Mouse (Mus musculus): ENCODE data around the gene Zc3h10. TPM values are rescaled to one million over a fixed set of nuclear protein-coding genes. Genes with fewer than 3 reads are reported as not detected.

Zc3h10 gene
- polyA plus RNA-seq, 1 experiment from 2014 or later: 9.5 TPM

DNA sequence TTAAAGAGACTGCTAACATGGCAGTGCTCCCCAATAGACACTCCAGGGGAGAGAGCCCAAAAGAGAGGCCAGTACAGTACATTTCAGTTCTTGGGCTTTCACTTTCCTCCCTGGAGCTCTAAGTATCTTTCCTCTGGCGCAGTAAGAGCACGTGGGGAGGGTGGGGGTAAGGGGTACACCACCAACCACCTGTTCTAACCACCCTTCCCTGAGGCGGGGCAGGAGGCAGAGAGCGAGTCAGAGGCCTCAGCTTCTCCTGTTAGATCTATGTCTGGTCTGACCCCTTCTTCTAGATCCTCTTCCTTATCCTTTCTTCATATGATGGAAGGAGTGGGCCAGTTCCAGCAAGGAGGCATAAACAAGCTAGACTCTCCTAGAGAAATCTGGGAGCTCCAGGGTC, 39.5 kb upstream of the Zc3h10 start:
- Histone ChIP-seq H3K9ac (ENCODE audit: low read length) (peak overlapping the region; percentile 23; the same call in 1 of the 2 replicates), H3K4me2 (ENCODE audit: low read depth, low read length) (no peak overlapping the region), H3K4me1 (ENCODE audit: control insufficient read depth, insufficient read depth, low read length) (peaks cover 7% of the 10 kb centered on the region), H3K36me3 (ENCODE audit: control insufficient read depth, insufficient read depth) (no peaks in the 10 kb centered on the region), H3K27ac (ENCODE audit: low read length) (no peak overlapping the region), H3K9me3 (replicated peaks; ENCODE audit: control insufficient read depth, low read length) (no peaks in the 10 kb centered on the region), H3K4me3 (ENCODE audit: low read length) (no peak overlapping the region), H3K27me3 (ENCODE audit: control insufficient read depth, insufficient read depth, low read length) (peaks cover 7% of the 10 kb centered on the region; the same call in 1 of the 2 replicates)
- WGBS: 53% methylated on average over 4 of the region's 4 CpGs
- ATAC-seq (replicated peaks; ENCODE audit: extremely low read depth, insufficient read depth, low FRiP score): no peak

DNA sequence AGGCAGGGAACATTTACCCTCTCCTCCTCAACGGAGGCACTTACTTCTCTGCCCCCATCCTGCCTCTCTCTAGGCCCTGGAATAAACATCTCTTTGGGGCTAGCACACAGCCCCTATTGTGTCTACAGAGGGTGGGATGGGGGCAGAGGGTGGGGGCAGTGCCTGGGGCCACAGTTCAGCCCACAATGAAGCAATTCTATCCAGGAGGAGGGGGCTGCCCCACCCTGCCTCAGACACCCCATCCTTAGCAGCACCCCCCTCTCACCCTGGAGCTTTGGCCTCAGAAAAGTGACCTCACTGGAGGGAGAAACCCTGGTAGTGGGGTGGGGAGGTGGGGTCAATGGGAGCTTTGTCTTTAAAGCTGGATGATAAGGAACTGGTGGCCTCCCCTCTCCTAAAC, 39.0 kb upstream of the Zc3h10 start:
- no peak overlapping the region for H3K4me3 ChIP-seq (ENCODE audit: low read length)
- ATAC-seq (replicated peaks; ENCODE audit: extremely low read depth, insufficient read depth, low FRiP score): no peak
- no peaks in the 10 kb centered on the region for H3K36me3 ChIP-seq (ENCODE audit: control insufficient read depth, insufficient read depth)
- peaks cover 7% of the 10 kb centered on the region for H3K4me1 ChIP-seq (ENCODE audit: control insufficient read depth, insufficient read depth, low read length)
- H3K27ac ChIP-seq (ENCODE audit: low read length): no peak overlapping the region
- H3K9me3 ChIP-seq (replicated peaks; ENCODE audit: control insufficient read depth, low read length): no peaks in the 10 kb centered on the region
- peak overlapping the region; percentile 23; the same call in 1 of the 2 replicates for H3K9ac ChIP-seq (ENCODE audit: low read length)
- no peak overlapping the region for H3K4me2 ChIP-seq (ENCODE audit: low read depth, low read length)
- H3K27me3 ChIP-seq (ENCODE audit: control insufficient read depth, insufficient read depth, low read length): peaks cover 7% of the 10 kb centered on the region; the same call in 1 of the 2 replicates
- WGBS: 28% methylated on average over 1 of the region's 1 CpGs

DNA sequence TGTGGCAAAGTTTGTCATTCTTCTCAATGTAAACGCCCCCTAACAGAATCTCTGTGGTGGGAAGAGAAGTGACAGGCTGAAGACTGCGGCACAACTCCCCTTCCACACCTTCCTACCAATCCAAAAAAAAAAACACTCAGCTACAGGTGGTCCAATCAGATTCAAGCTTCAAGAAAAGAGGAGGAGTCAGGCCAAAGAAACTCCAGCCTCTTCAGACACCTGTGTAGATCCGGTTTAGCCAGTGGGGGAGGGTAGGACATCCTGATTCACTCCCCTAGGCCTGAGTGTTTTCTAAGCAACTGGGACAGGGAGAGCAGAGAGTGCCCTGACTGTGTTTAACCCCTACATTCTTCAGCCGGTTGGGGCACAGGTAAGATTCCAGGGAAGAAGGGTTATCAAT, 36.8 kb upstream of the Zc3h10 start:
- Histone ChIP-seq H3K4me3 (ENCODE audit: low read length) (no peak overlapping the region), H3K9me3 (replicated peaks; ENCODE audit: control insufficient read depth, low read length) (no peaks in the 10 kb centered on the region), H3K27me3 (ENCODE audit: control insufficient read depth, insufficient read depth, low read length) (peaks cover 7% of the 10 kb centered on the region; the same call in 1 of the 2 replicates), H3K9ac (ENCODE audit: low read length) (no peak overlapping the region), H3K4me2 (ENCODE audit: low read depth, low read length) (peak overlapping the region; percentile 56), H3K27ac (ENCODE audit: low read length) (no peak overlapping the region), H3K4me1 (ENCODE audit: control insufficient read depth, insufficient read depth, low read length) (peaks cover 7% of the 10 kb centered on the region), H3K36me3 (ENCODE audit: control insufficient read depth, insufficient read depth) (no peaks in the 10 kb centered on the region)
- ATAC-seq (replicated peaks; ENCODE audit: extremely low read depth, insufficient read depth, low FRiP score): no peak
- WGBS: 19% methylated on average over 4 of the region's 4 CpGs

GRCm38 (mm10) chr10:128583644-128584043, 36.1 kb upstream of the Zc3h10 start:
- 13% methylated on average over 7 of the region's 7 CpGs for whole genome bisulfite sequencing
- peak; percentile 90 for ATAC-seq (replicated peaks; ENCODE audit: extremely low read depth, insufficient read depth, low FRiP score)
- peak overlapping the region; percentile 80 for H3K27ac ChIP-seq (ENCODE audit: low read length)

GRCm38 (mm10) chr10:128579731-128580130, 32.2 kb upstream of the Zc3h10 start:
- 76% methylated on average over 4 of the region's 4 CpGs for WGBS
- H3K27me3 ChIP-seq (ENCODE audit: control insufficient read depth, insufficient read depth, low read length): no peaks in the 10 kb centered on the region
- peaks cover 3% of the 10 kb centered on the region; the same call in 1 of the 2 replicates for H3K36me3 ChIP-seq (ENCODE audit: control insufficient read depth, insufficient read depth)
- no peak for ATAC-seq (replicated peaks; ENCODE audit: extremely low read depth, insufficient read depth, low FRiP score)
- H3K4me1 ChIP-seq (ENCODE audit: control insufficient read depth, insufficient read depth, low read length): peaks cover 4% of the 10 kb centered on the region
- H3K4me2 ChIP-seq (ENCODE audit: low read depth, low read length): no peak overlapping the region
- H3K4me3 ChIP-seq (ENCODE audit: low read length): no peak overlapping the region
- no peak overlapping the region for H3K27ac ChIP-seq (ENCODE audit: low read length)
- H3K9me3 ChIP-seq (replicated peaks; ENCODE audit: control insufficient read depth, low read length): no peaks in the 10 kb centered on the region; the same call in 1 of the 2 replicates
- H3K9ac ChIP-seq (ENCODE audit: low read length): no peak overlapping the region

More at GRCm38 (mm10) chr10:128583644-128584043, 36.1 kb upstream of the Zc3h10 start:
- Histone ChIP-seq H3K4me2 (ENCODE audit: low read depth, low read length) (peak overlapping the region; percentile 56), H3K4me1 (ENCODE audit: control insufficient read depth, insufficient read depth, low read length) (peaks cover 7% of the 10 kb centered on the region), H3K27me3 (ENCODE audit: control insufficient read depth, insufficient read depth, low read length) (peaks cover 3% of the 10 kb centered on the region; the same call in 1 of the 2 replicates), H3K9me3 (replicated peaks; ENCODE audit: control insufficient read depth, low read length) (no peaks in the 10 kb centered on the region), H3K36me3 (ENCODE audit: control insufficient read depth, insufficient read depth) (no peaks in the 10 kb centered on the region), H3K4me3 (ENCODE audit: low read length) (peak overlapping the region; percentile 41), H3K9ac (ENCODE audit: low read length) (peak overlapping the region; percentile 67)

DNA sequence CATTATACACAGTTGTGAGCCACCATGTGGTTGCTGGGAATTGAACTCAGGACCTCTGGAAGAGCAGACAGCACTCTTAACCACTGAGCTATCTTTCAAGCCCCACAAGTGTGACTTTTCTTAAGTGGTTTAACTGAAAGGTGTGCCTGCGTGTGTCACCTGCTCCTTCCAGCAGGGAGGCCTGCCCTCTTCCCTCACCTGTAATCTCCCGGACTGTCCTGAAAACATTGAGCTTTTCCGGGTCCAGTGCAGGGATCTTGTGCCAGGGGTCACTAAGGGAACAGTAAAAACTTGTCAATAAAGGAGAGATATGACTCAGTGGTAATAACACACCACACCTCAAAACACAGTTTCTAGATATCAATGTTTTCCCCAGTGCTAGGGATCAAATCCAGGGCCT, 31.7 kb upstream of the Zc3h10 start:
- Histone ChIP-seq H3K36me3 (ENCODE audit: control insufficient read depth, insufficient read depth) (peaks cover 3% of the 10 kb centered on the region; the same call in 1 of the 2 replicates), H3K4me3 (ENCODE audit: low read length) (no peak overlapping the region), H3K27ac (ENCODE audit: low read length) (no peak overlapping the region), H3K27me3 (ENCODE audit: control insufficient read depth, insufficient read depth, low read length) (no peaks in the 10 kb centered on the region), H3K9ac (ENCODE audit: low read length) (no peak overlapping the region), H3K4me1 (ENCODE audit: control insufficient read depth, insufficient read depth, low read length) (peaks cover 4% of the 10 kb centered on the region), H3K9me3 (replicated peaks; ENCODE audit: control insufficient read depth, low read length) (no peaks in the 10 kb centered on the region; the same call in 1 of the 2 replicates), H3K4me2 (ENCODE audit: low read depth, low read length) (no peak overlapping the region)
- ATAC-seq (replicated peaks; ENCODE audit: extremely low read depth, insufficient read depth, low FRiP score): no peak
- WGBS: 85% methylated on average over 3 of the region's 3 CpGs

- ATAC-seq (replicated peaks; ENCODE audit: extremely low read depth, insufficient read depth, low FRiP score): no peak
- no peaks in the 10 kb centered on the region for H3K27me3 ChIP-seq (ENCODE audit: control insufficient read depth, insufficient read depth, low read length)
- no peaks in the 10 kb centered on the region; the same call in 1 of the 2 replicates for H3K9me3 ChIP-seq (replicated peaks; ENCODE audit: control insufficient read depth, low read length)
- no peak overlapping the region for H3K4me2 ChIP-seq (ENCODE audit: low read depth, low read length)
- WGBS: 74% methylated on average over 11 of the region's 11 CpGs
- peaks cover 3% of the 10 kb centered on the region; the same call in 1 of the 2 replicates for H3K36me3 ChIP-seq (ENCODE audit: control insufficient read depth, insufficient read depth)
- H3K4me3 ChIP-seq (ENCODE audit: low read length): no peak overlapping the region
- H3K9ac ChIP-seq (ENCODE audit: low read length): no peak overlapping the region
- no peaks in the 10 kb centered on the region for H3K4me1 ChIP-seq (ENCODE audit: control insufficient read depth, insufficient read depth, low read length)
- H3K27ac ChIP-seq (ENCODE audit: low read length): no peak overlapping the region
Measured at GRCm38 (mm10) chr10:128578330-128578729, 30.8 kb upstream of the Zc3h10 start.

- H3K36me3 ChIP-seq (ENCODE audit: control insufficient read depth, insufficient read depth): peaks cover 6% of the 10 kb centered on the region; the same call in 1 of the 2 replicates
- 92% methylated on average over 2 of the region's 2 CpGs for WGBS
- ATAC-seq (replicated peaks; ENCODE audit: extremely low read depth, insufficient read depth, low FRiP score): no peak
Measured at GRCm38 (mm10) chr10:128575063-128575462, 27.5 kb upstream of the Zc3h10 start.

DNA sequence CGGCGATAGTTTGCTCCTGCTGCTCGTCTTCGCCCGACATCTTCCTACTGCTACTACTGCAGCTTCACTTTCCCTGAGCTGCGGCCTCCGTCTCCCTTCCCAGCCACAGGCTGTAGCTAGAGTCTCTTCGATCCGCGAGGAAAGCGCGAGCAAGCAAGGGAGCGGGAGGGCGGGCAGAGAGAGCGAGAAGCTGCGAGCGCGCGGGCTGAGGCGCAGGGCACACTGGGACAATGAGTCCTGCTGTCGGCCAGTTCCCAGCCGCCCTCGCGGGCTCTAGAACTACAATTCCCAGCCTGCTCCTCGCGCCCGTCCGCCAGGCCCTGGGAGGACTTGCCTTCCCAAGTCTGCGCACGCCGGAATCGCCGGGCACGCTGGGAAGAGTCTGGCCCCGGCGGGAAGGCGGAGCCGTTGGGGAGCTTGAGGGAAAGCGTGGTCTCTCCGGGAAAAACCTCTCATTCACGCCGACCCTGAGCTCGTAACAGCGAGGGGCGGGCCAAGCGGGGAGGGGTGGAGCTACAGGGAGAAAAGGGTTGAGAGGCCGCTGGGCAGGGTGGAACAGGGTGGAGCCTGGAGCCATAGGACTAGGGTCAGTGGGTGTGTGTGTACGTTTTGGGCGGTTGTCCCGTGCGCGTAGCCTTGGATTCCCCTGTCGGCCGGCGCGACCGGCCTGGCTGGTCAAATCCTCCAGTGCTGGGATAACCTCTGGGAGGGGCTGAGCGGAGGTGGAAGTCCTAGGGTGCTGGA, 18.4 kb upstream of the Zc3h10 start, which contains the start of gene Pa2g4:
TSS of gene Pa2g4 (minus strand) at position 200 of the 744 bp plus-strand sequence.
- WGBS: under 1% methylated on average over 58 of the region's 58 CpGs
- H3K9ac ChIP-seq (ENCODE audit: low read length): peak within 1 kb of the TSS; percentile 95

More at GRCm38 (mm10) chr10:128575063-128575462, 27.5 kb upstream of the Zc3h10 start:
- Histone ChIP-seq H3K9me3 (replicated peaks; ENCODE audit: control insufficient read depth, low read length) (no peaks in the 10 kb centered on the region; the same call in 1 of the 2 replicates), H3K27ac (ENCODE audit: low read length) (no peak overlapping the region), H3K4me2 (ENCODE audit: low read depth, low read length) (no peak overlapping the region), H3K9ac (ENCODE audit: low read length) (no peak overlapping the region), H3K4me1 (ENCODE audit: control insufficient read depth, insufficient read depth, low read length) (no peaks in the 10 kb centered on the region), H3K4me3 (ENCODE audit: low read length) (no peak overlapping the region), H3K27me3 (ENCODE audit: control insufficient read depth, insufficient read depth, low read length) (no peaks in the 10 kb centered on the region)

More for the DNA sequence above, 18.4 kb upstream of the Zc3h10 start, which contains the start of gene Pa2g4:
- peak; percentile 96 for ATAC-seq (replicated peaks; ENCODE audit: extremely low read depth, insufficient read depth, low FRiP score)
- Histone ChIP-seq H3K36me3 (ENCODE audit: control insufficient read depth, insufficient read depth) (peaks cover 15% of the 10 kb centered on the region), H3K27ac (ENCODE audit: low read length) (peak within 1 kb of the TSS; percentile 91), H3K4me1 (ENCODE audit: control insufficient read depth, insufficient read depth, low read length) (peaks cover 15% of the 10 kb centered on the region), H3K9me3 (replicated peaks; ENCODE audit: control insufficient read depth, low read length) (no peaks in the 10 kb centered on the region), H3K27me3 (ENCODE audit: control insufficient read depth, insufficient read depth, low read length) (no peaks in the 10 kb centered on the region), H3K4me2 (ENCODE audit: low read depth, low read length) (peak within 1 kb of the TSS; percentile 92), H3K4me3 (ENCODE audit: low read length) (peak within 1 kb of the TSS; percentile 95)
